Mouse (Mus musculus) small intestine, adult 2 months (tissue): ENCODE measurements at regions not wholly inside any gene's neighbourhood (a gene's known extent, or its start where the extent isn't known, plus 50 kb on each side); places are given as distances from the start of the nearest gene placed in this dataset.

Source experiments
- H3K27ac ChIP-seq: fragments of 200-500 bp; 2 replicates; pipeline ENCODE4 v1.5.1; 2012; ENCODE audit warnings: low read depth, low read length, control low read depth, inconsistent platforms; ENCODE audit not compliant: insufficient read depth
- H3K27me3 ChIP-seq: fragments of 200-500 bp; 2 replicates; pipeline ENCODE4 v1.6.1; 2012; ENCODE audit warnings: mild to moderate bottlenecking, moderate library complexity, low read length, inconsistent platforms; ENCODE audit not compliant: control insufficient read depth, insufficient read depth
- H3K36me3 ChIP-seq: fragments of 200-500 bp; 2 replicates; pipeline ENCODE4 v1.6.1; 2012; ENCODE audit warnings: mild to moderate bottlenecking, low read length, control low read depth, inconsistent platforms; ENCODE audit not compliant: control insufficient read depth, insufficient read depth
- H3K4me1 ChIP-seq: fragments of 200-500 bp; 2 replicates; pipeline ENCODE4 v1.6.1; 2012; ENCODE audit warnings: low read length, inconsistent platforms, mixed read lengths; ENCODE audit not compliant: control insufficient read depth, insufficient read depth, insufficient read length
- H3K4me3 ChIP-seq: fragments of 200-500 bp; 2 replicates; pipeline ENCODE4 v1.5.1; 2012; ENCODE audit warnings: low read depth, mild to moderate bottlenecking, control low read depth, inconsistent platforms, low read length, moderate library complexity
- CTCF ChIP-seq: fragments of 200-500 bp; IDR thresholded peaks from 2 replicates; pipeline ENCODE4 v1.5.1; 2012; ENCODE audit warnings: low read depth, mild to moderate bottlenecking, control low read depth, inconsistent platforms, low read length, moderate library complexity, mixed read lengths; ENCODE audit not compliant: insufficient replicate concordance, insufficient read length; ENCODE audit errors: extremely low read depth
- POLR2A ChIP-seq: fragments of 200-500 bp; IDR thresholded peaks from 2 replicates; pipeline ENCODE4 v1.6.1; 2012; ENCODE audit warnings: low read depth, mild to moderate bottlenecking, control low read depth, inconsistent platforms, low read length, moderate library complexity
- WGBS: fragments of 180-500 bp; shearing (Covaris S2); methylation state at CpG from one replicate; pipeline ENCODE4 v1.1.7; 2018; 5-methylcytosine and 5-hydroxymethylcytosine counted together

GRCm38 (mm10) chr11:8082811-8083210, 581.5 kb downstream of the Tns3 start:
- TF ChIP-seq POLR2A (no peak), CTCF (no peak)
- 93% methylated on average over 6 of the region's 6 CpGs for WGBS
- Histone ChIP-seq H3K4me3 (no peak overlapping the region), H3K4me1 (no peaks in the 10 kb centered on the region), H3K27ac (no peak overlapping the region), H3K36me3 (no peaks in the 10 kb centered on the region), H3K27me3 (no peaks in the 10 kb centered on the region)

DNA sequence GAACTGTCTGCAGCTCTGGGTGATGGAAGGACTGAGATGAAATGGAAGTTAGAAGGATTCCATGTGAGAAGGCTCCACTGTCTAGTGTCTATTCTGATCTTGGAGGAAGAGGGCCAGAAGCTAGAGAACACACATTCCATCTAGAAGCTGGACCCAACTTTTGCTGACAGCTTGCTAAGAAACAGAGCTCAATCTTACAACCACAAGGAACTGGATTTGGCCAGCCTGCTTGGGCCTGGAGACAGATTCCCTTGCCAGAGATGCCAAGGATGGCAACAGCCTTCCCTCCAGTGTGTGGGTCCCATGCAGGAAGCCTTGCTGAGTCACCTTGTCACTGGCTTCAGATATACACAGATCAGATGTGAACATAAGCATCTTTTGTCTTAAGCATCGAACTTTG, 591.0 kb downstream of the Tns3 start:
- Histone ChIP-seq H3K27ac (no peak overlapping the region), H3K4me3 (no peak overlapping the region), H3K36me3 (no peaks in the 10 kb centered on the region), H3K4me1 (peaks cover 6% of the 10 kb centered on the region; the same call in 1 of the 2 replicates), H3K27me3 (no peaks in the 10 kb centered on the region)
- no peak for TF ChIP-seq POLR2A
- no peak for TF ChIP-seq CTCF
- WGBS, result 29% methylated on average over 1 of the region's 1 CpGs

DNA sequence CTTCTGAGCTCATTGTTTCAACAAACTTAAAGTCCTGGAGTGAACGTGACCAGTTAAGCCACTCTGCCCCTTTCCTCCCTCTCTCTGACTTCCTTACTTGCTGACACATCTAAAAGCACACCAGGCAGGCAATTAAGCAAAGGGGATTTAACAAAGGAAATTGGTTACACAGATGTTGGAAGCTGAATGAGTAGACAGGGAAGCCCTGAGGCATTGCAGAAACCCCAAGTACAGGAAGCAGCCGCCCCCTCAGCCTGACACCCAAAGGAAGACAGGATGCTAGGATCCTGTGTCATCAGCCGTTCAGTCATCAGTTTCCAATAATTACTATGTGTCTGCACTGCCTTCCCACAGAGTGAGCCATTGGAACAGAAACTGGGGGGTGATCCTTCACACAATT, 595.5 kb downstream of the Tns3 start:
- no peaks in the 10 kb centered on the region for H3K36me3 ChIP-seq
- no peaks in the 10 kb centered on the region for H3K27me3 ChIP-seq
- no peak overlapping the region for H3K27ac ChIP-seq
- H3K4me3 ChIP-seq, result no peak overlapping the region
- peaks cover 6% of the 10 kb centered on the region; the same call in 1 of the 2 replicates for H3K4me1 ChIP-seq
- 52% methylated on average over 3 of the region's 3 CpGs for WGBS
- TF ChIP-seq POLR2A (no peak), CTCF (no peak)

DNA sequence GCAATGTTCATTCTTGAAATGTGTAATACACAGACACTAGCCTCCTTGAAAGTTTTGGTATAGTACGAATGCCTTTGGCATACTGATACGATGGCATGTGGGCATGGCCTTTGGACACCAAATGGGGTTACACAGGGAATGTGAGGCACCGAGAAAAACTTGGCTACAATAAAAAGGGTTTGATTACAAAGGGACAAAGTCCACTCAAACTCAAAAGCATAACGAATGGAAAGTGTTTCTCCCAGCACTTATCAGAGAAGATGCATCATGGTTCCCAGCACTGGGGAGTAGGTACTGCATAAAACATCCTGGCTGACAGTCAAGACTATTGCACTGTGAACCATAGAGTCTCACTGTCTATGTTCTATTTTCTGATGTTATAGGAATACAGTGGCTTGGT, 597.0 kb downstream of the Tns3 start:
- TF ChIP-seq CTCF (no peak), POLR2A (no peak)
- Histone ChIP-seq H3K4me3 (no peak overlapping the region), H3K4me1 (peaks cover 6% of the 10 kb centered on the region; the same call in 1 of the 2 replicates), H3K36me3 (no peaks in the 10 kb centered on the region), H3K27me3 (no peaks in the 10 kb centered on the region), H3K27ac (no peak overlapping the region)
- WGBS, result 38% methylated on average over 4 of the region's 4 CpGs

GRCm38 (mm10) chr11:8065811-8066210, 598.5 kb downstream of the Tns3 start:
- H3K4me1 ChIP-seq, result peaks cover 6% of the 10 kb centered on the region; the same call in 1 of the 2 replicates
- H3K27me3 ChIP-seq, result no peaks in the 10 kb centered on the region
- 91% methylated on average over 5 of the region's 5 CpGs for WGBS
- no peak overlapping the region for H3K27ac ChIP-seq
- TF ChIP-seq CTCF (no peak), POLR2A (no peak)
- no peak overlapping the region for H3K4me3 ChIP-seq
- no peaks in the 10 kb centered on the region for H3K36me3 ChIP-seq

DNA sequence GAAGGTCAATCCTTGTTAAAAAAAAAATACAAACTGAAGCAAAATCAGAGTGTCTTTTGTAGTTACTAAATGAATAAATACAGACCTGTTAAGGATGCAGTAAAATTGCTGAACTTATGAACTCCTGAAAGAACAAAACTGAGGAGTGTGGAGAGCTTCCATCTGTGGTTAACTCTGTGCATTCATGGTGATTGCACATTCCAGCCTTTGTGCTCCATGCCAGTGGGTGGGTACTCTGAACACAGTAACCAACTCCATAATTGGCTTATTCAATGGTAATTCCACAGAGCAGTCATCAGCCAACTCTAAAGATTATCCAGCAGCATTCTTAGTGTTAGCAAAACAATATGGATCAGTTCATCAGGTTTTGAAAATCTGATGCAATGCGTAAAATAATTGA, 599.2 kb downstream of the Tns3 start:
- no peak overlapping the region for H3K4me3 ChIP-seq
- 65% methylated on average over 1 of the region's 1 CpGs for WGBS
- no peaks in the 10 kb centered on the region for H3K27me3 ChIP-seq
- H3K27ac ChIP-seq, result no peak overlapping the region
- H3K36me3 ChIP-seq, result no peaks in the 10 kb centered on the region
- no peak for TF ChIP-seq CTCF
- TF ChIP-seq POLR2A, result no peak
- peaks cover 3% of the 10 kb centered on the region; the same call in 1 of the 2 replicates for H3K4me1 ChIP-seq

GRCm38 (mm10) chr11:8061989-8062388, 602.3 kb downstream of the Tns3 start:
- 85% methylated on average over 3 of the region's 3 CpGs for WGBS
- H3K4me3 ChIP-seq, result no peak overlapping the region

DNA sequence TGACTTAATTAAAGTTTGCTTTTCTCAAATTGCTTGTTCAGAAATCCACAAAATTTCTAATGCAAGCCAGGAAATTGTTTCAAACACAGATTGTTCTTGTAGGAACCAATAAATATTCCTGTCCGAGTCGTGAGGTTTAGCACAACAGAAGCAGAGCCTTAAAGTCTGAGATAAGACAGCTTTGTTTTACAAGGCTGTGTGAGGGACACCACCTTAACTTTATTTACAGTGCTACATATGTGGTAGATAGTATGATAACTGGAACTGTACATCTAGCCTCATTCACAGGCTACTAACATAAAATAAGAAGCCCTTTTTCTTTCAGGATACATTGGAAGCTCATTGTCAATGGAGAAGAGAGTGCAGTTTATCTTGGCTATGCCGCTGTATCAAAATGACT, 602.8 kb downstream of the Tns3 start:
- Histone ChIP-seq H3K4me3 (no peak overlapping the region), H3K36me3 (no peaks in the 10 kb centered on the region), H3K27me3 (no peaks in the 10 kb centered on the region), H3K27ac (no peak overlapping the region), H3K4me1 (no peaks in the 10 kb centered on the region)
- 62% methylated on average over 3 of the region's 3 CpGs for whole genome bisulfite sequencing
- no peak for TF ChIP-seq CTCF
- TF ChIP-seq POLR2A, result no peak

More at GRCm38 (mm10) chr11:8061989-8062388, 602.3 kb downstream of the Tns3 start:
- H3K27me3 ChIP-seq, result no peaks in the 10 kb centered on the region
- no peaks in the 10 kb centered on the region for H3K36me3 ChIP-seq
- no peak for TF ChIP-seq POLR2A
- no peak for TF ChIP-seq CTCF
- no peak overlapping the region for H3K27ac ChIP-seq
- no peaks in the 10 kb centered on the region for H3K4me1 ChIP-seq
